Mouse (Mus musculus): ENCODE measurements around the gene Tas1r2. TPM values are rescaled to one million over a fixed set of nuclear protein-coding genes. Genes with fewer than 3 reads are reported as not detected.

The Tas1r2 gene
- polyA plus RNA-seq, 1 experiment from 2014 or later: not detected

GRCm38 (mm10) chr4:139617001-139617364 is 36.4 kb upstream of the Tas1r2 start:
- ATAC-seq: no peak
- peaks cover 12% of the 10 kb centered on the region; the same call in 1 of the 2 replicates for H3K4me1 ChIP-seq (ENCODE audit: control insufficient read depth, insufficient read depth, low read length)
- H3K4me3 ChIP-seq (ENCODE audit: low read depth, low read length): peak overlapping the region; percentile 34; the same call in 1 of the 2 replicates
- no peak overlapping the region for H3K9ac ChIP-seq (ENCODE audit: low read depth, low read length)
- no peaks in the 10 kb centered on the region; the same call in 1 of the 2 replicates for H3K9me3 ChIP-seq (replicated peaks; ENCODE audit: control insufficient read depth, low read length, poor library complexity, severe bottlenecking)
- H3K27me3 ChIP-seq (ENCODE audit: control insufficient read depth, insufficient read depth, low read depth, low read length): no peaks in the 10 kb centered on the region
- H3K36me3 ChIP-seq (ENCODE audit: control insufficient read depth, insufficient read depth, low read length): peaks cover 14% of the 10 kb centered on the region
- WGBS: 25% methylated on average over 3 of the region's 3 CpGs
- peak overlapping the region; percentile 52 for H3K4me2 ChIP-seq (ENCODE audit: low read length)
- H3K27ac ChIP-seq (ENCODE audit: low read length): peak overlapping the region; percentile 47

DNA sequence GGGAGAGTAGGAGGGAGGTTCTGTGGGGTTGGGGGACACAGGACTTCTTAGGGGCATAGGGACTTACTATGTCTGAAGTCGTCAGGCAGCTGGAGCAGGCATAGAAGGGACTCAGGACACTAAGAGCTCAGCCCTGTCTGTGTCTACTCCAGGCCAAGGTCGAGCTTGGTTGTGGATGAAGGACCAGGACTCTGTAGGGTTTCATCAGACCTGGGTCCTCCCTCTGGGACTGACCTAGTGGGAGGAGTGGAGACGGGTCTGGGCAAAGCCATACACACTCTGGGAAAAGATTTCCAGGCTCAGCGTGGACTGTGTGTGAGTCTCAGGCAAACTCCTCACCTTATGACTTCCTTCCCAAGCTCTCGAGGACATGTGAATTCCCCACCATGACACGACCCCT is 33.6 kb upstream of the Tas1r2 start:
- H3K27ac ChIP-seq (ENCODE audit: low read length): no peak overlapping the region

DNA sequence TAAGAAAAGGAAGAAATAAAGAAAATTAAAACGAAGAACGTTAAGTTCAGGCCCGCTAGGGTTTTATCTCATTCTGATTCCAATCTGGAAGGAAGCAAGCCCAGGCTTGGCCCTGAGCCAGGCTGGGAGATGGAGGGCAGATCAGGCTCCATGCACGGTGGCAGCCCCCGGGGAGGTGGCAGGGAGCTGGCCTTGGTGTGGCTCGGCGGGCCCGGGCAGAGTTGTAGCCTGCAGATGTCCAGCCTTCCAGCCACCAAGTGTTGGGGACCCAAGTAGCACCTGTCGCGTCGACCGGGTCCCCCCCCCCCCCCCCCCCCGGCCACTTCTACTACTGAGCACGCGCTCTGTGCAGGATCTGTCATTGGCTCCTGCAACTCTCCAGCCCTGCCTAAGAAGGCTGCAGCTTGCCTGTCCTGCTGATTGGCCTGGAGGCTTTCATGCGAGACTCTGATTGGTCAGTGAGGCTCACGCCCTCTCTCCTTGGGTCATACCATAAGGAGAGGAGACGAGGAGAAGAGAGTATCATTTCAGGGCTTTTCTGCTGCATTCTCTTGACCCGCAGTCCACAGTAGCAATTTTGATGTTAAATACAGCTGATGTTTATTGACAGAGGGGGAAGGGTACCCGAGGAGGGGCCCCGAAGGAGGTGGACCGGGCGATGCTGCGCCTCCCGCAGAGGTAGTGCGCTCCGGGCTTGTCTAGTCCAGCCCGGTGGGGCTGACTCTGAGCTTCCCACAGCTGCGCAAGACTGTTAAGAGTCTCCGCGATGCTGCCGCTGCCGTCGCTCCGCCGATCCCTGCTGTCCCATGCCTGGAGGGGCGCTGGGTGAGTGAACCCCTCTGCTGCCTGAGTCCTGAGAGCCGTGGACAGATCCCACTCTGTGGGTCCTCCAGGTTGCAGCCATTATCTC is 30.7 kb upstream of the Tas1r2 start, which contains the start of gene Aldh4a1:
Gene Aldh4a1 (plus strand): TSS at position 494 of the 910 bp plus-strand sequence.
- Histone ChIP-seq H3K9ac (ENCODE audit: low read depth, low read length) (peak within 1 kb of the TSS; percentile 83), H3K27ac (ENCODE audit: low read length) (peak within 1 kb of the TSS; percentile 96), H3K4me2 (ENCODE audit: low read length) (peak within 1 kb of the TSS; percentile 71), H3K4me1 (ENCODE audit: control insufficient read depth, insufficient read depth, low read length) (peaks cover 21% of the 10 kb centered on the region), H3K27me3 (ENCODE audit: control insufficient read depth, insufficient read depth, low read depth, low read length) (no peaks in the 10 kb centered on the region), H3K36me3 (ENCODE audit: control insufficient read depth, insufficient read depth, low read length) (no peaks in the 10 kb centered on the region), H3K9me3 (replicated peaks; ENCODE audit: control insufficient read depth, low read length, poor library complexity, severe bottlenecking) (no peaks in the 10 kb centered on the region), H3K4me3 (ENCODE audit: low read depth, low read length) (peak within 1 kb of the TSS; percentile 68)
- WGBS: under 1% methylated on average over 34 of the region's 38 CpGs
- ATAC-seq: peak; percentile 99

More for the DNA sequence above, 33.6 kb upstream of the Tas1r2 start:
- H3K27me3 ChIP-seq (ENCODE audit: control insufficient read depth, insufficient read depth, low read depth, low read length): no peaks in the 10 kb centered on the region
- H3K4me1 ChIP-seq (ENCODE audit: control insufficient read depth, insufficient read depth, low read length): peaks cover 27% of the 10 kb centered on the region
- H3K4me2 ChIP-seq (ENCODE audit: low read length): no peak overlapping the region
- H3K36me3 ChIP-seq (ENCODE audit: control insufficient read depth, insufficient read depth, low read length): peaks cover 4% of the 10 kb centered on the region; the same call in 1 of the 2 replicates
- WGBS: 78% methylated on average over 6 of the region's 6 CpGs
- H3K9ac ChIP-seq (ENCODE audit: low read depth, low read length): no peak overlapping the region
- H3K9me3 ChIP-seq (replicated peaks; ENCODE audit: control insufficient read depth, low read length, poor library complexity, severe bottlenecking): no peaks in the 10 kb centered on the region
- no peak for ATAC-seq
- no peak overlapping the region for H3K4me3 ChIP-seq (ENCODE audit: low read depth, low read length)

DNA sequence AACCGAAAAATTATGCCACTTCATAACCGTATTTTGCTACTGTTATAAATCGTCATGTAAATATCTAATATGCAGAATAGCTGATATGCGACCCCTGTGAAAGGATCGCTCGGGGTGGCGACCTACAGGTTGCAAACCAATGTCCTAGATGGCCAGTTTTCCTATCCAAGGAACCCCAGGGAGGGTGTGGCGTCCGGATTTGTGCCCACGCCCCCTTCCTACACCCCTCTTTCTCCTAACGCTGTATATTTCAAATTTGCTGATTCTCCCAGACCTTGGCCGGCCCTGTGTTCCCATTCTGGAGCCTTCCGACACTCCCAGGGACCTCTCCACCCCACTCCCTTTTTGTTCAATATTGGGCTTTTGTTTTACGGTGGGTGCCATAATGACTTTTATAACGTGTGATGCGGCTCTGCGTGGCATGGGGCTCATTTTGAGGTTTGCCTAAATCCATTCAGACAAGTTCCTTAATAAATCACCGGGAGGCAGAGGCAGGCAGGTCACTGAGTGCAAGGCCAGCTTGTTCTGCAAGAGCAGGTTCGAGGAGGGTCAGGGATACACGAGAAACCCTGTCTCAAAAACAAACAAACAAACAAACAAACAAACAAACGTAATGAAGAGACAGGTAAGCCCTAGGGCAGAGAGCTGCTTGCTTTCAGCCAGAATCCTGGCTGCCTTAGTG is 29.8 kb upstream of the Tas1r2 start:
- Histone ChIP-seq H3K9me3 (replicated peaks; ENCODE audit: control insufficient read depth, low read length, poor library complexity, severe bottlenecking) (no peaks in the 10 kb centered on the region), H3K27ac (ENCODE audit: low read length) (no peak overlapping the region; the same call in 1 of the 2 replicates), H3K9ac (ENCODE audit: low read depth, low read length) (peak overlapping the region; percentile 83), H3K4me3 (ENCODE audit: low read depth, low read length) (peak overlapping the region; percentile 68), H3K4me1 (ENCODE audit: control insufficient read depth, insufficient read depth, low read length) (peaks cover 21% of the 10 kb centered on the region), H3K36me3 (ENCODE audit: control insufficient read depth, insufficient read depth, low read length) (no peaks in the 10 kb centered on the region), H3K27me3 (ENCODE audit: control insufficient read depth, insufficient read depth, low read depth, low read length) (no peaks in the 10 kb centered on the region), H3K4me2 (ENCODE audit: low read length) (peak overlapping the region; percentile 71)
- ATAC-seq: no peak
- WGBS: 25% methylated on average over 21 of the region's 21 CpGs

DNA sequence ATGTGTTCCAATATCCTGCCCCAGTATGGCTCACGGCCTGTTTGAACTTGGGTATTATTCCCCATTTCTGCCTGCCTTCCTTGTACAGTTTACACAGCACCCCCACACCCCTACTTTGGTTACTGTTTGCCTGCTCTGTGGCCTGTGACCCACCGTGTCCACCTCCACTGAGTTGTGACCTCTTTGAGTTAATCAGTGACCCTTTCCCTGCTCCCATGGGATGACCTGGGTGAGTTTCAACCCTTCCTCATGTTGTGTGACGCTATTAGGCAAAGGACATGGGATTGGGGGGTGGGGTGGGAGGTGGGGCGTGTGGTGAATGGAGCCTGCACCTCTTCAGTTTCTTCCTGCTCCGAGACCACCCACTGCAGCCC is 29.2 kb upstream of the Tas1r2 start:
- Histone ChIP-seq H3K4me1 (ENCODE audit: control insufficient read depth, insufficient read depth, low read length) (peaks cover 21% of the 10 kb centered on the region), H3K9me3 (replicated peaks; ENCODE audit: control insufficient read depth, low read length, poor library complexity, severe bottlenecking) (no peaks in the 10 kb centered on the region), H3K27me3 (ENCODE audit: control insufficient read depth, insufficient read depth, low read depth, low read length) (no peaks in the 10 kb centered on the region), H3K9ac (ENCODE audit: low read depth, low read length) (peak overlapping the region; percentile 83), H3K4me3 (ENCODE audit: low read depth, low read length) (peak overlapping the region; percentile 68), H3K36me3 (ENCODE audit: control insufficient read depth, insufficient read depth, low read length) (no peaks in the 10 kb centered on the region), H3K4me2 (ENCODE audit: low read length) (peak overlapping the region; percentile 71), H3K27ac (ENCODE audit: low read length) (no peak overlapping the region)
- WGBS: 59% methylated on average over 5 of the region's 5 CpGs
- no peak for ATAC-seq

- no peak for ATAC-seq
- H3K36me3 ChIP-seq (ENCODE audit: control insufficient read depth, insufficient read depth, low read length): no peaks in the 10 kb centered on the region
- peaks cover 21% of the 10 kb centered on the region for H3K4me1 ChIP-seq (ENCODE audit: control insufficient read depth, insufficient read depth, low read length)
- no peaks in the 10 kb centered on the region for H3K27me3 ChIP-seq (ENCODE audit: control insufficient read depth, insufficient read depth, low read depth, low read length)
- peak overlapping the region; percentile 83 for H3K9ac ChIP-seq (ENCODE audit: low read depth, low read length)
- no peak overlapping the region for H3K4me3 ChIP-seq (ENCODE audit: low read depth, low read length)
- H3K4me2 ChIP-seq (ENCODE audit: low read length): peak overlapping the region; percentile 71; the same call in 1 of the 2 replicates
- 80% methylated on average over 10 of the region's 10 CpGs for WGBS
- H3K27ac ChIP-seq (ENCODE audit: low read length): no peak overlapping the region
- no peaks in the 10 kb centered on the region for H3K9me3 ChIP-seq (replicated peaks; ENCODE audit: control insufficient read depth, low read length, poor library complexity, severe bottlenecking)
Observed at GRCm38 (mm10) chr4:139624706-139625105, 28.6 kb upstream of the Tas1r2 start.

DNA sequence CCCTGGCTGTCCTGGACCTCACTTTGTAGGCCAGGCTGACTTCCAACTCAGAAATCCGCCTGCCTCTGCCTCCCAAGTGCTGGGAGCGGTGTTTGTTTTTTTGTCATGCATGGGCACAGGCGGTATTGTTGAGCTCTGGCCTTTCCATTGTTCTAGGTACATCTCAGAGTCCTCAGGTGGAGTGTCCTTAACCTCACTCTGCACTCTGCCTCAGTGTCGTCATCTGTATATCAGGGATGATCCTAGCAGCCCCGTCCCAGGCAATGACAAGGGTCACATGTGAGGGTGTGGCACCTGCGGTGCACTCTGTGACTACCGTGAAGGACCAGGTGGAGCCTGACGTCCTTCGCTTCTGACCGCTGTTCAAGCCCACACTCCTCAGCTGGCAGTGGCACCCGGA is 26.0 kb upstream of the Tas1r2 start:
- no peak overlapping the region for H3K4me3 ChIP-seq (ENCODE audit: low read depth, low read length)
- 92% methylated on average over 11 of the region's 11 CpGs for WGBS
- ATAC-seq: no peak

DNA sequence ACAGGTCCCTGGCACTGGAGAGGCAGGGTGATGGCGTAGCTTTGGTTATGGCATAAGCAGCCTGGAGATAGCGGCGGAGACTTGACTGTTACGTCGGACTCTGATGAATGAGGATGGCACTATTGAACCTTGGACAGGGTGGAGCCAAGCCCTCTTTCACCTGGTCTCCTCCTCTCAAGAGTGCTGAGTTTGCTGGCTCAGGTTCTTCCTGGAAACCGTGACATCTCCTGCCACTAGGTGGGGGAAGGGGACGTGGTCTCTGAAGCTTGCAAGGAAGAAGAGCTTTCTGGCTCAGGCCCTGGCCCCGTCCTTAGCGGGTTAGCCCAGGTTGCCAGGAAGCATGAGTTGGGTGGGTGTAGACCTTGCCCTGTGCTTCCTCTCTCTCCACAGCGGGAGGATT is 23.2 kb upstream of the Tas1r2 start:
- no peak overlapping the region for H3K4me2 ChIP-seq (ENCODE audit: low read length)
- no peak overlapping the region for H3K9ac ChIP-seq (ENCODE audit: low read depth, low read length)
- 78% methylated on average over 10 of the region's 10 CpGs for WGBS
- peaks cover 3% of the 10 kb centered on the region; the same call in 1 of the 2 replicates for H3K4me1 ChIP-seq (ENCODE audit: control insufficient read depth, insufficient read depth, low read length)
- H3K9me3 ChIP-seq (replicated peaks; ENCODE audit: control insufficient read depth, low read length, poor library complexity, severe bottlenecking): no peaks in the 10 kb centered on the region
- no peaks in the 10 kb centered on the region for H3K36me3 ChIP-seq (ENCODE audit: control insufficient read depth, insufficient read depth, low read length)
- no peak for ATAC-seq
- no peak overlapping the region for H3K4me3 ChIP-seq (ENCODE audit: low read depth, low read length)
- no peak overlapping the region for H3K27ac ChIP-seq (ENCODE audit: low read length)
- no peaks in the 10 kb centered on the region for H3K27me3 ChIP-seq (ENCODE audit: control insufficient read depth, insufficient read depth, low read depth, low read length)

More for the DNA sequence above, 26.0 kb upstream of the Tas1r2 start:
- no peak overlapping the region for H3K9ac ChIP-seq (ENCODE audit: low read depth, low read length)
- H3K36me3 ChIP-seq (ENCODE audit: control insufficient read depth, insufficient read depth, low read length): no peaks in the 10 kb centered on the region
- H3K27me3 ChIP-seq (ENCODE audit: control insufficient read depth, insufficient read depth, low read depth, low read length): no peaks in the 10 kb centered on the region
- no peak overlapping the region for H3K27ac ChIP-seq (ENCODE audit: low read length)
- H3K9me3 ChIP-seq (replicated peaks; ENCODE audit: control insufficient read depth, low read length, poor library complexity, severe bottlenecking): no peaks in the 10 kb centered on the region
- H3K4me2 ChIP-seq (ENCODE audit: low read length): no peak overlapping the region
- H3K4me1 ChIP-seq (ENCODE audit: control insufficient read depth, insufficient read depth, low read length): peaks cover 18% of the 10 kb centered on the region

GRCm38 (mm10) chr4:139631141-139631540 is 22.2 kb upstream of the Tas1r2 start:
- Histone ChIP-seq H3K27ac (ENCODE audit: low read length) (no peak overlapping the region), H3K36me3 (ENCODE audit: control insufficient read depth, insufficient read depth, low read length) (no peaks in the 10 kb centered on the region), H3K4me2 (ENCODE audit: low read length) (no peak overlapping the region), H3K27me3 (ENCODE audit: control insufficient read depth, insufficient read depth, low read depth, low read length) (no peaks in the 10 kb centered on the region), H3K9me3 (replicated peaks; ENCODE audit: control insufficient read depth, low read length, poor library complexity, severe bottlenecking) (no peaks in the 10 kb centered on the region), H3K4me3 (ENCODE audit: low read depth, low read length) (no peak overlapping the region), H3K9ac (ENCODE audit: low read depth, low read length) (no peak overlapping the region), H3K4me1 (ENCODE audit: control insufficient read depth, insufficient read depth, low read length) (peaks cover 3% of the 10 kb centered on the region; the same call in 1 of the 2 replicates)
- no peak for ATAC-seq
- 73% methylated on average over 5 of the region's 5 CpGs for WGBS
